Mouse (Mus musculus) neural tube, embryonic 11.5 days (tissue): ENCODE results near the gene Zfp866. TPM values are rescaled to one million over a fixed set of nuclear protein-coding genes. Genes with fewer than 3 reads are reported as not detected.

Experiments
- ATAC-seq: fragments of 200-750 bp; cut with Nextera tagmentation; 2 replicates; pipeline ENCODE4 v1.8.0; 2017; ENCODE audit warnings: moderate number of reproducible peaks, mild to moderate bottlenecking, moderate TSS enrichment, moderate library complexity; ENCODE audit not compliant: insufficient read depth, low FRiP score, low TSS enrichment
- DNase-seq: peaks from one replicate; pipeline ENCODE4 v3.0.0-alpha.2; 2015; ENCODE audit warnings: low spot score
- H3K27ac ChIP-seq: fragments of 300-500 bp; sonication (generic); 2 replicates; pipeline ENCODE4 v1.5.1; 2014; ENCODE audit warnings: low read depth, mild to moderate bottlenecking, low read length
- H3K27me3 ChIP-seq: fragments of 300-500 bp; sonication (generic); 2 replicates; pipeline ENCODE4 v1.6.1; 2014; ENCODE audit warnings: mild to moderate bottlenecking, low read length, mixed read lengths; ENCODE audit not compliant: control insufficient read depth, insufficient read depth
- H3K36me3 ChIP-seq: fragments of 300-500 bp; sonication (generic); 2 replicates; pipeline ENCODE4 v1.6.1; 2014; ENCODE audit warnings: mild to moderate bottlenecking, low read length, moderate library complexity, mixed read lengths; ENCODE audit not compliant: control insufficient read depth, insufficient read depth
- H3K4me1 ChIP-seq: fragments of 300-500 bp; sonication (generic); 2 replicates; pipeline ENCODE4 v1.6.1; 2014; ENCODE audit warnings: low read length, mixed read lengths; ENCODE audit not compliant: control insufficient read depth, insufficient read depth
- H3K4me2 ChIP-seq: fragments of 300-500 bp; sonication (generic); 2 replicates; pipeline ENCODE4 v1.6.1; 2014; ENCODE audit warnings: low read depth, mild to moderate bottlenecking, moderate library complexity
- H3K4me3 ChIP-seq: fragments of 300-500 bp; sonication (generic); 2 replicates; pipeline ENCODE4 v1.5.1; 2014; ENCODE audit warnings: low read depth, low read length
- H3K9ac ChIP-seq: fragments of 300-500 bp; sonication (generic); 2 replicates; pipeline ENCODE4 v1.6.1; 2014; ENCODE audit warnings: mild to moderate bottlenecking, low read length
- H3K9me3 ChIP-seq: fragments of 300-500 bp; sonication (generic); 2 replicates; pipeline ENCODE4 v1.6.1; 2016; ENCODE audit warnings: low read length; ENCODE audit not compliant: control insufficient read depth
- WGBS: fragments of 180-500 bp; shearing (Covaris S2); extraction: QIAGEN DNeasy Blood & Tissue Kit; methylation state at CpG from one replicate; pipeline ENCODE4 v1.1.7; 2014; 5-methylcytosine and 5-hydroxymethylcytosine counted together
- polyA plus RNA-seq: library from polyadenylated mRNA; unstranded; fragments of >200 nt; fragmentation: Nextera tagmentation; extraction: Ambion mirVana; gene quantifications from 2 replicates; pipeline ENCODE4 v1.2.1, GENCODE M21; 2014

The Zfp866 gene
- polyA plus RNA-seq, 1 experiment from 2014 or later, result 42.0 TPM

GRCm38 (mm10) chr8:69803366-69803765, 12.4 kb upstream of the Zfp866 start:
- Histone ChIP-seq H3K9ac (no peak overlapping the region), H3K9me3 (no peaks in the 10 kb centered on the region), H3K4me2 (no peak overlapping the region), H3K4me1 (0 out of 2 replicates have a peak, but pooled peaks cover under 1% of the 10 kb centered on the region), H3K27me3 (no peaks in the 10 kb centered on the region), H3K36me3 (peaks cover 64% of the 10 kb centered on the region), H3K27ac (no peak overlapping the region), H3K4me3 (no peak overlapping the region)
- ATAC-seq (no peak), DNase-seq (no peak)
- WGBS, result 93% methylated on average over 7 of the region's 7 CpGs

GRCm38 (mm10) chr8:69802216-69802615, 11.2 kb upstream of the Zfp866 start:
- no peak for DNase-seq
- no peak for ATAC-seq

GRCm38 (mm10) chr8:69801796-69802195, 10.8 kb upstream of the Zfp866 start:
- H3K9me3 ChIP-seq, result no peaks in the 10 kb centered on the region
- peaks cover 71% of the 10 kb centered on the region for H3K36me3 ChIP-seq
- 94% methylated on average over 4 of the region's 4 CpGs for WGBS
- H3K27ac ChIP-seq, result no peak overlapping the region
- DNase-seq, result no peak
- H3K4me3 ChIP-seq, result no peak overlapping the region
- ATAC-seq, result no peak
- no peaks in the 10 kb centered on the region for H3K27me3 ChIP-seq
- no peak overlapping the region for H3K4me2 ChIP-seq
- H3K9ac ChIP-seq, result no peak overlapping the region
- no peaks in the 10 kb centered on the region for H3K4me1 ChIP-seq

More at GRCm38 (mm10) chr8:69802216-69802615, 11.2 kb upstream of the Zfp866 start:
- H3K4me1 ChIP-seq, result no peaks in the 10 kb centered on the region
- H3K4me3 ChIP-seq, result no peak overlapping the region
- H3K27me3 ChIP-seq, result no peaks in the 10 kb centered on the region
- H3K27ac ChIP-seq, result no peak overlapping the region
- H3K9me3 ChIP-seq, result no peaks in the 10 kb centered on the region
- no peak overlapping the region for H3K4me2 ChIP-seq
- no peak overlapping the region for H3K9ac ChIP-seq
- H3K36me3 ChIP-seq, result peaks cover 71% of the 10 kb centered on the region

- ATAC-seq (no peak), DNase-seq (no peak)
- Histone ChIP-seq H3K36me3 (peaks cover 61% of the 10 kb centered on the region), H3K9ac (no peak overlapping the region), H3K4me1 (no peaks in the 10 kb centered on the region), H3K4me3 (no peak overlapping the region), H3K27ac (no peak overlapping the region), H3K9me3 (no peaks in the 10 kb centered on the region), H3K4me2 (no peak overlapping the region), H3K27me3 (no peaks in the 10 kb centered on the region)
- WGBS, result 89% methylated on average over 5 of the region's 5 CpGs
Measured at GRCm38 (mm10) chr8:69799946-69800345, 9.0 kb upstream of the Zfp866 start.

GRCm38 (mm10) chr8:69799261-69799660, 8.3 kb upstream of the Zfp866 start:
- Histone ChIP-seq H3K4me2 (no peak overlapping the region), H3K27ac (no peak overlapping the region), H3K4me3 (no peak overlapping the region), H3K36me3 (peaks cover 64% of the 10 kb centered on the region), H3K4me1 (no peaks in the 10 kb centered on the region), H3K9ac (no peak overlapping the region), H3K9me3 (no peaks in the 10 kb centered on the region), H3K27me3 (no peaks in the 10 kb centered on the region)
- DNase-seq (no peak), ATAC-seq (no peak)
- 88% methylated on average over 8 of the region's 8 CpGs for WGBS

- Histone ChIP-seq H3K27ac (no peak overlapping the region), H3K4me2 (no peak overlapping the region), H3K27me3 (no peaks in the 10 kb centered on the region), H3K36me3 (peaks cover 58% of the 10 kb centered on the region), H3K4me3 (no peak overlapping the region), H3K4me1 (peaks cover 4% of the 10 kb centered on the region; the same call in 1 of the 2 replicates), H3K9ac (no peak overlapping the region), H3K9me3 (no peaks in the 10 kb centered on the region)
- no peak for ATAC-seq
- 98% methylated on average over 10 of the region's 10 CpGs for WGBS
- no peak for DNase-seq
Measured at GRCm38 (mm10) chr8:69797661-69798060, 6.7 kb upstream of the Zfp866 start.

- H3K36me3 ChIP-seq, result peaks cover 51% of the 10 kb centered on the region
Measured at GRCm38 (mm10) chr8:69796721-69797345, 5.9 kb upstream of the Zfp866 start.

GRCm38 (mm10) chr8:69794901-69795300, 3.9 kb upstream of the Zfp866 start:
- Histone ChIP-seq H3K9me3 (no peaks in the 10 kb centered on the region), H3K27me3 (no peaks in the 10 kb centered on the region), H3K36me3 (peaks cover 37% of the 10 kb centered on the region), H3K4me1 (peaks cover 13% of the 10 kb centered on the region; the same call in 1 of the 2 replicates), H3K4me3 (no peak overlapping the region), H3K27ac (no peak overlapping the region), H3K9ac (no peak overlapping the region), H3K4me2 (no peak overlapping the region)
- 96% methylated on average over 6 of the region's 6 CpGs for WGBS
- ATAC-seq (no peak), DNase-seq (no peak)

More at GRCm38 (mm10) chr8:69796721-69797345, 5.9 kb upstream of the Zfp866 start:
- H3K27ac ChIP-seq, result no peak overlapping the region
- no peak overlapping the region for H3K4me2 ChIP-seq
- H3K9ac ChIP-seq, result no peak overlapping the region
- no peaks in the 10 kb centered on the region for H3K27me3 ChIP-seq
- H3K4me3 ChIP-seq, result no peak overlapping the region
- DNase-seq, result no peak
- H3K9me3 ChIP-seq, result no peaks in the 10 kb centered on the region
- H3K4me1 ChIP-seq, result peaks cover 12% of the 10 kb centered on the region; the same call in 1 of the 2 replicates
- 95% methylated on average over 16 of the region's 16 CpGs for WGBS
- ATAC-seq, result no peak

GRCm38 (mm10) chr8:69794096-69794495, 3.1 kb upstream of the Zfp866 start:
- Histone ChIP-seq H3K9ac (no peak overlapping the region), H3K4me2 (no peak overlapping the region), H3K4me3 (no peak overlapping the region), H3K27me3 (no peaks in the 10 kb centered on the region), H3K27ac (no peak overlapping the region), H3K36me3 (peaks cover 32% of the 10 kb centered on the region), H3K9me3 (no peaks in the 10 kb centered on the region), H3K4me1 (peaks cover 13% of the 10 kb centered on the region; the same call in 1 of the 2 replicates)
- 91% methylated on average over 3 of the region's 3 CpGs for WGBS
- DNase-seq (no peak), ATAC-seq (no peak)
